Mouse (Mus musculus): ENCODE measurements at regions not wholly inside any gene's neighbourhood (a gene's known extent, or its start where the extent isn't known, plus 50 kb on each side); places are given as distances from the start of the nearest gene placed in this dataset.

DNA sequence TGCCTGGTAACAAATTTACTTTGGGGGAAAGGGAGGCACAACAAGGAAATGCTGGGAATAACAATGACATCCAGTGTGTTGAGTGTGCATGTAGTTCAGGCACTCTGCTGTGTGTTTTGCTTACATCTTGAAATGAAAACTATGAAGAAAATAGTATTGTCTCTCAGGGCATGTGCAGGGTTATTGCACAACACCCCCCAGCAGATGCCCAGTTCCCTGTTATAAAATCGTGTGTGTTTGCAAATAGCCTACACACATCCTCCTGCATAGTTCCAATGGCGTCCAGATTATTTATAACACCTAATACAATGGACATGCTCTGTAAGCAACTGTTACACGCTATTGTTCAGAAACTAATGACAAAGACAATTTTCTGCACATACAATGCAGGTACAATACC lies 220.0 kb upstream of the Pgrmc2 start:
- no peak for TF ChIP-seq CTCF (IDR thresholded peaks at IDR 0.05; ENCODE audit: borderline replicate concordance, extremely low read depth, insufficient read depth, insufficient read length)
- no peak for TF ChIP-seq POLR2A (IDR thresholded peaks at IDR 0.05; ENCODE audit: borderline replicate concordance, extremely low read depth, insufficient read depth, insufficient read length, poor library complexity, severe bottlenecking)

Measured in brain, embryonic 14.5 days (tissue).